Mouse (Mus musculus) thymus, postnatal 14 days (tissue): ENCODE data around the gene Mrps30.
"Not testable (repeated sequence)": the region's sequence is repeated elsewhere in the genome, so short reads cannot be mapped to it uniquely, and the experiment has no call there.

Experiments used
- DNase-seq: peaks from one replicate; pipeline ENCODE4 v3.0.0; 2021

The Mrps30 gene

DNA sequence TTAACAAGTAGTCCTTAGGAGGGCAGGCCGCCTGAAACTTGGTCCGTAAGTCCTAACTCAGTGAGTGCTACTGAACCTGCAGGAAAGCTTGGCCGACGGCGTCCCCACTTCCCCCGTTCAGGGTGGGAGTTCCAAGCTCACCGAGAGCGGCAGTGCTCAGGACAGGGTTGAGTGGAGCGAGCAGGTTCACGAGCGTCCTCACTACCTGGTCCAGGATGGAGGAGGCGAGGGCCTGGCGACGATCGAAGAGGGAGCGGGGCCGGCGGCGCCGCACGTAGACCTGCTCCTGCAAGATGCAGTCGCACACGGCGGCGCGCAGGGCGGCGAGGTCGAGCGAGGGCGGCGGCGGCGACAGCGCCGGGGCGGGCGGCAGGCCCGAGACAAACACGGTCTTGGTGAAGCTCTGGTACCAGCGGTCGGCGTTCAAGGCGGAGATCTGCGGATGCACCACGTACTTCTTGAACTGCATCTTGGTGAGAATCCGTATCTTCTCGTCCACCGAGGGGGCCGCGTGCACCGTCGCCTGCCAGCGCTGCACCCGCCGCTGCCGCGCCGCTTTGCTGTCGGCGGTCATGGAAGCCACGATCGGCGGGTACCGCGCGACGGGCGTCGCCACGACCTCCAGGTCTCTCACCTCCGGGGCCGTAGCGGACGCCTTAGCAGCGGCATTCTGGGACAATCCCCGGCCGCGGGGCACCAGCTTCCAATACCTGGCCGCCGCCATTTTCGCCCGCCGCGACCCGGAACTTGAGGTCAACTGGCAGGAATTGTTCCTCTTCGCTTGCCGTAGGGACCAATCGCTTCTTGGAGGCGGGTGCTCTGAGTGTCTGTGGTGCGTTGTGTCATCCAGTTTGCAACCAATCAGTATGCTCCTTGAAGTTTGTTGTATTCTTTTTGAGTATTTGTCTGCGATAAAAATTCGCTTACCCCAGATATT is at the start of gene Mrps30, which contains the start of gene B430218F22Rik:
TSS of gene Mrps30 (minus strand) at position 742 of the 937 bp plus-strand sequence.
TSS of gene B430218F22Rik (plus strand) at position 120 of the 937 bp plus-strand sequence.
- DNase-seq, result peak; percentile 95

DNA sequence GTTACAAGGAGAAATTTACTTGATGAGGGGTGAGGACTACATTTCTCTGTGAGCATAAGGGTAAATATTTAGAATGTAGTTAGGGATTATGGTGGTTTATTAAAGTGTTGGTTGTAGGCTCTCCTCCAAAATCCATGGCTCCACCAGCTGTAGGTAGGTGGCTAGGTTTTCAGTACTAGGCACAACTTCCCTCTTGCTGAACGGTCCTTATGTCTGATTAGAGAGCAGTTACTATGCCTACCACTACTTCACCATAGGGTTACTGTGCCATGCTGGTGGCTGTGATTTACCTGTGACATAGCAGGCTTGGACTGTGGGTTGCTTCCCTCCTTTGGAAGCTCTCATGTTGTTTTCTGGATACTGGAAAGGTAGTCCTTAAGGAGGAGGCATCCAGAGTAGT is 33.8 kb upstream of the Mrps30 start:
- DNase-seq, result no peak

DNA sequence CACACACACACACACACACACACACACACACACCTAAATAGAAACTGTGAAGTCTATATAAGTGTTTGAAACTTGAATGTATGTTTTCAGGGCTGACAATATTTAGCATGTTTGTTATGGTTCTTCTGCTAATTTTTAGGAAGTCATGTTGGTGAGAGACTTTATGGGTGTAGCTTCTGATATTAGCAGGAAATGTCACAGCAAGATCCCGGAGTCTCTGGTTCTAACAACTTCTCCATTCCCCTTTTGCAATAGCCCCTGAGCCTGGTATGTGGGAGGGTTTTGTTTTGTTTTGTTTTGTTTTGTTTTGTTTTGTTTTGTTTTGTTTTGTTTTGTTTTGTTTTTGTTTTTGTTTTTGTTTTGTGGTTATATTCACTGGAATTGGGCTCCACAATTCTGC is 33.4 kb upstream of the Mrps30 start:
- no peak for DNase-seq

DNA sequence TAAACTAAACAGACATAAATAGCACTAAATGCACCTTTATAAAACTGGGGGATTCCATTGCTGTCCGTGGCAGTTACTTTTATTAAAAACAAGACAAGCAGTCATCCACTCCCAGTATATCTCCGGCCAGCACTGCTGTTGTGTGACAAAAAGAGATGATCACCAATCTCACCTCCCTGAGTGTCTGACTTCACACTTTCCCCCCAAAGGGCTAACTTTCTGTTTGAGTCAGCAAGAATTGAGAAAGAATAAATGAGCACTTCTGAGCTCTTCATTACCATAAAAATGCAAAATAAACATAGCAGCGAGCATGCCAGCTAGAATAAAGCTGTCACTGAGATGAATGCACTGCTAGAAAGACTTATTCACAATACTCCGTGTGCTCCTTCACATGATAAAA is 31.1 kb upstream of the Mrps30 start:
- DNase-seq, result no peak

DNA sequence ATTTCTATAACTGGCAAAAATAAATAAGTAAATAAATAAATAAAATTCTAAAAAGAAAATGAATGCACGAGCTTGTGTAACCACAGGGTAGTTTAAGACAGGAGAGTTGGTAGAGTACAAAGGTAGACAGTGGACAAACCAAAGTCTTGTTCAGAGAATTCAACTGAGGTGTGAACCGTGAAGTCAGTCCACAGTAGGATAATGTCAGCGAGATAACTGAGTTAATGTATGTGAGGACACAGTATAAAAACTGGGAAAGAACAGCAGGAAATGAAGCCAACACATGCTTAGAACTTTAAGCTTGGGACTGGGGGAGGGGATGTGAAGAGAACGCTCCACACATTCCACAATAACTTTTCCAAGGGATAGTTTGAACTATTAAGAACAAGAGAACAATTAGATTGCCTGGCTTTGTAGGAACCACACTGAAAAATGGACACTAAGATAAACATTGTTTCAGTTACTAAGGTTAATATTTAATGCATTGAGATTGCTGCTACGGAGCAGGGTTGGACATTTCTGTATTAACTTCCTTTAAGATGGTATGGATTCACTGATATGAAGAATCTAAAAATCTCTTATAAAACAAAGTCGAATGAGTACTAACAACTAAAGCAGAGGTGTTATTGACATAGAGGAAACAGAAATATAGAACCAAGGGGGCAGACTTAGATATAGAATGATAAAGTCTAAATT is 24.4 kb upstream of the Mrps30 start:
- DNase-seq, result no peak

DNA sequence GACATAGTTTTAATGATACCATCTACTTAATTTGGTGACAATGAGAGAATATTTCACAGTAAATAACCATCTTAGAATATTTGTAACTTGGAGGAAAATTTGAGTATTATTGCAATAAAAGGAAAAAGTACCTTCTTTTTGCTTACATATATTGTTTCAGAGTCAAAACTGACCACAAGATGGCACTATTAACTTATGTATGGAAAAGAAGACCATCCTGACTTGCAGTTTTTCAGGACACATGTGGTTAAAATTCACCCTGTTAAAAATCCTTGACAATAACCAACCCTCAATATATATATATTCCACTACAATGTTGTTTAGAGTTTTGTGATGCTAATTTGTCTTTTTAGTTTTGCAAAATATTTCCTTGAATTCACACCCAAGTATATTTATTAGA is 16.5 kb upstream of the Mrps30 start:
- no peak for DNase-seq

DNA sequence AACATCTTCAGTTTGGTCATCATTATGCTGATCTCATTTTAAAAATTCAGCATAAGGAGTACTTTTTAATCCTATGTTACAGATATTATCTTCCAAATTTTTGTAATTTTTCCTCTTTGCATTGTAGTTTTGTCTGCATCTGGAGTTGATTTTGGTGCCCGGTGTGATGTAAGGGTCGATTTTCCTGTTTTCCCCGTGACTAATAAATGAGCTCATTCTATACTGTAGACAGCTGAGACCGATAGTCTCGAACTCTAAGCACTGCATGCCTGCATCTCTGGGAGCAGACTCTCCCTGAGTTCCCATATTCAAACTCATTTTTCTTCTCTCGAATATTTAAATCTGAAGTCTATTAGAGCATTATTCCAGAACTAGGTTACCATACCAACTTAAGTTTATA is 13.3 kb upstream of the Mrps30 start:
- DNase-seq, result no peak

DNA sequence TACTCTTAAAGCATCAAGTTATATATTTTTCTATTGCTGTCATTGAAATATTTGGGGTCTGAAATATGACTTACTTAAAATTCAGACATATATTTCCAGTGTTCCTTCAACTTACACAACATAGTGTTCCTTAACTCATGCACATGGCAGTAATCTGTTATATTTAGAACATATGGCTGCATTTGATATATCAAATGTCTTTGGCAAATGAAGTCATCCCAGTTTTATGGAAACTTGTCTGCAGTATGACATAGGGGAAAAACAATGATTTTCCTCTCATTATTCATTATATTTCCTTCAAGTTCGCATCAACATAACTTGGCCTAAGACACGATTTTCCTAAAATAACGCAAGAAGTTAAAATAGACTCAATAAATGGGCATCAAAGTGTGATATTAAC is 8.8 kb upstream of the Mrps30 start:
- DNase-seq, result no peak

DNA sequence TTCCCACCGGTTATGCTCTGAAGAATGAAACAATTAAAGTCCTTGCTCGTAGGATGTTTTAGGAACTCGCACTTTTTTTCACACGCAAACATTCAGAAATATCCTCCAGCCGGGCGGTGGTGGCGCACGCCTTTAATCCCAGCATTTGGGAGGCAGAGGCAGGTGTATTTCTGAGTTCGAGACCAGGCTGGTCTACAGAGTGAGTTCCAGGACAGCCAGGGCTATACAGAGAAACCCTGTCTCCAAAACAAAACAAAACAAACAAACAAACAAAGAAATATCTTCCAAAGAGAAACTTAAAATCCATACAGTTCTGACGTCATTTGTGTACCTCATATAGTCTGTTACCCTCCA is 373 bp upstream of the Mrps30 start:
- not testable (repeated sequence) for DNase-seq

DNA sequence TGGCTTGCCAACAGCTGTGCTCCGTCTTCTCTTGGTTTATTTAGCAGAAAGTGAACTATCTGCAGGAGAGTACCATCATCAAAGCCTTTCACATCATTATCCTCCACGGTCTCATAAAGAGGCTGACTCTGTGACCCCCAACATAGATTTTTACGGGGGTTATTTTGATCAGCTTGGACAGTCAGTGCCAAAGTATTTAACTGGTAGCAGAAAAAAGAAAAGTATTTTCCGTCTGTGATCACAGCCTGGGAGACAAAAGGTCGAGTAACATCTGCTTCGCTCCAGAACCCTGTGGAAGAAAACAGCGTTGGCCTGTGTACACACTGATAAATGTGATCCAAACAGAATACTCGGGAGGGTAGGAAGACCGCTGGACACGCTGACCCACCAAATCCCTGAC is 6.7 kb downstream of the Mrps30 start:
- DNase-seq, result no peak

DNA sequence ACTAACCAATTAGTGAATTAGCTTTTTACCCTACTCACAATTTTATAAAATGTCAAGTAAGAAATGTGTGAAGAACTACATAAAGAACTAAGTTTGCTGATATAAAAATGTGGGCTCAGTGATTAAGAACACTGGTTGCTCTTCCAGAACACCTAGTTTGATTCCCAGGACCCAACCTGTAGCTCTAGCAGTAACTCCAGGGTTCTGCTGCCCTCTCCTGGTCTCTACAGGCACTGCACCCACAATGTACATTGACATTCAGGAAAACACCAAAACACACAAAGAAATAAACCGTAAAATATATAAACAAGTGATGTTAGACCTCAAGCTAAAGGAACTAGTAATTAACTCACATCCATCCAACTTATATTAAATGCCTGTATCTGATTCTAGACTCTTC is 7.9 kb downstream of the Mrps30 start:
- peak; percentile 61 for DNase-seq

DNA sequence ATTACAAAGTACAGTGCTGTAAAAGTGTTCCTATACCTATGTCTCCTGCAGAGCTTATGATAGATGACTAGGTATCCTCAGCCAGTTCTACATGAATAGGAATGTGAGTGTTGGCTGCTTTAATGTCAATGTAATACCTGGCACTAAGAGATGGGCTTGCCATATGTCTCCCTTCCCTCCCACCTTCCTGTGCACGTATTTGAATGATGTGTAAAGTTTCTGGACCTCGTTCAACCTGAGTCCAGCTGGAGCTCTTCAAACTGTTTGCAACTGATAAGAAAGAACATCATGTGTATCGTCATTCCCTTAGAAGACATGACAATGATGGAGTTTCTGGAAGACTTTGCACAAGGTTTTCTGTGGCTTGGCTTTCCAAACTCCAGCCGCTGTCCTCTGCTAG is 14.2 kb downstream of the Mrps30 start:
- no peak for DNase-seq

DNA sequence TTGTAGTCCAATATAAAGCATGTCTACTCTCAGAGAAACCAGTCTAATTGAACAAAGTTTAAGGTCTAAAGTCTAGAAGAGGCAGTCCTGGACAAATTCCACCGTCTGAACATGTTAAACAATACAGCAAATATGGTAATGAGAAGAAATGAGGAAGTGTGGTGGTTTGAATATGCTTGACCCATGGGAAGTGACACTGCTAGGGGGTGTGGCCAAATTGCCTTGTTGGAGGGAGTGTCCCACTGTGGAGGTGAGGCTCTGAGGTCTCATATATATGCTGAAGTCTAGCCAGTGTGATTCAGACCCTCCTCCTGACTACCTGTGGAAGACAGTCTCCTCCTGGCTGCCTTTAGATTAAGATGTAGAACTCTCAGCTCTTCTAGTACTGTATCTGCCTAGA is 21.3 kb downstream of the Mrps30 start:
- DNase-seq, result no peak

DNA sequence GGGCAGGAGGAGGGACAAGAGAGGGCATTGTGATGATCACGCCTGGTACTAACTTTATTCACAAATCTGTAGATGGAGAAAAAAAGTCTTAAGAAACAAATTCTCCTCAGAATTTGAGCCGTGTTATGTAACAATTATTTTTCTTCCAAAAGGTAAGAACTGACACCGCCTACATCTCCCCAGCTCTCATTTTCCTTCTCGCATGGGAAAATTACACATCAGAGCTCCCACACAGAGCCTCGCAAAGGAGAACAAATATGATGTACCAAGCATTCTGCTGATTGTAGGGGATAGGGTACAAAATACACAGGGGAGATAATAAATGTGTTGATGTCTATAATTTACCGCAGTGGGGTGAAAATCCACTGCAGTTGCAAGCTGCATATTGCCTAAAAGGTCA is 23.7 kb downstream of the Mrps30 start:
- DNase-seq, result no peak

DNA sequence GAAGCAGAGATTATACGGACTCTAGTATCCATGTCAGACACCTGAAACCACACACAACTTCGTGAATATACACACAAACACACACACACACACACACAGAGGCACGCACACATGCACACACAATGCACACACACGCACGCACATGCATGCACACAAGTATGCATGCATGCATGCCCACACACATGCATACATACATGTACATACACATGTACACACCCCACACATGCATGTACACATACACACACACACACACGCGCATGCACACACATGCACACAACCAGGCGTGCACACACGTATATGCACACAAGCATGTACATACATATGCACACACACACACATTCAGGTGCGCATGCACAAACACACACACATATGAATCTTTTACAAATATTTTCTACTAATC is 36.2 kb downstream of the Mrps30 start:
- DNase-seq, result no peak

DNA sequence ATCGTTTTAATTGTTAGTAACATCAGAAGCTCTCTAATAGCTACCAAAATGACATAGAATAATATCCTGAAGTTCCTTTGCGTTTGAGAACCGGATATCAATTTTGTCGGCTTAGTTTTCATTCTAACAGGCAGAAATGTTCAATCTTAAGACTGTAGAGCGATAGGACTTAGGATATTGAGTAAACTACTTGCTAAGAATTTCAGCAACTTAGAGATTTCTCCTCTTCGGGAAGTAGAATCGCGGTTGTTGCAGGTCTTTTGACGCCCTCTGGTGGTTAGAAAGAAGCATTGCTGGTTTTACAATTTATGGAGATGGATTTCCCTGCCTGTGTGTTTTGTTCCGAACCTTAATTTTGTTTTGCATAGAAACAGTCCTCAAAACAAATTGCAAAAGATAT is 36.8 kb downstream of the Mrps30 start:
- no peak for DNase-seq
